Comparison of ENCODE assay signal across 25 mouse cellular contexts in genomic region chr10:108159002-108159401, GRCm38 (mm10).
"Had no signal": no experiment of that assay in that cellular context is flagged by ENCODE, and none has a peak within 500 bp of the region (broad histone marks: within the 10 kb centered on the region; RNA-seq: fewer than 3 reads in every experiment).

No protein-coding gene starts in this region.

- ATAC-seq: hindbrain, postnatal 0 days; intestine, embryonic 16.5 days; liver, embryonic 12.5 days had no signal

- DNase-seq: gastrocnemius, postnatal 14 days; gastrocnemius, postnatal 36 days; heart, adult 18-20 months; heart, postnatal 10 days; heart, postnatal 36 days; kidney, adult 11 months; kidney, adult 2 months; kidney, adult 9 months; kidney, postnatal 14 days; kidney, postnatal 36 days; layer of hippocampus, adult 9-11 months; layer of hippocampus, postnatal 36 days; left cerebral cortex, postnatal 4 days had no signal

- H3K9me3 ChIP-seq: heart, embryonic 10.5 days; heart, embryonic 12.5 days; hindbrain, embryonic 13.5 days; hindbrain, embryonic 15.5 days; kidney, embryonic 15.5 days; limb, embryonic 13.5 days; limb, embryonic 15.5 days; liver, embryonic 12.5 days had no signal

- H3K4me2 ChIP-seq: heart, embryonic 12.5 days; hindbrain, embryonic 13.5 days; hindbrain, embryonic 15.5 days; kidney, embryonic 15.5 days; limb, embryonic 13.5 days; limb, embryonic 15.5 days; liver, embryonic 12.5 days had no signal

- H3K9ac ChIP-seq: heart, embryonic 12.5 days; hindbrain, embryonic 13.5 days; hindbrain, embryonic 15.5 days; kidney, embryonic 15.5 days; limb, embryonic 13.5 days; limb, embryonic 15.5 days; liver, embryonic 12.5 days; liver, embryonic 14.5 days had no signal

- H3K4me3 ChIP-seq: heart, embryonic 10.5 days; heart, embryonic 12.5 days; hindbrain, embryonic 13.5 days; hindbrain, embryonic 15.5 days; kidney, embryonic 15.5 days; limb, embryonic 13.5 days; limb, embryonic 15.5 days; liver, embryonic 12.5 days had no signal

- H3K27ac ChIP-seq: heart, embryonic 10.5 days; hindbrain, embryonic 13.5 days; hindbrain, embryonic 15.5 days; hindbrain, postnatal 0 days; kidney, embryonic 15.5 days; kidney, postnatal 0 days; limb, embryonic 13.5 days; limb, embryonic 15.5 days; liver, embryonic 12.5 days; liver, embryonic 14.5 days had no signal

- H3K36me3 ChIP-seq: heart, embryonic 10.5 days; heart, embryonic 12.5 days; hindbrain, embryonic 13.5 days; hindbrain, embryonic 15.5 days; kidney, embryonic 15.5 days; limb, embryonic 13.5 days; limb, embryonic 15.5 days; liver, embryonic 12.5 days had no signal

- H3K27me3 ChIP-seq: heart, embryonic 12.5 days; hindbrain, embryonic 13.5 days; hindbrain, embryonic 15.5 days; kidney, embryonic 15.5 days; limb, embryonic 13.5 days; limb, embryonic 15.5 days; liver, embryonic 12.5 days had no signal
